Mouse (Mus musculus) liver, adult 2 months (tissue): ENCODE data around the gene Orm3.

ENCODE experiments used
- CTCF ChIP-seq: fragments of 200-500 bp; IDR thresholded peaks from 2 replicates; pipeline ENCODE4 v1.5.1; 2011; ENCODE audit warnings: low read depth, low read length, control low read depth
- POLR2A ChIP-seq: fragments of 200-500 bp; IDR thresholded peaks from 2 replicates; pipeline ENCODE4 v1.6.1; 2011; ENCODE audit warnings: low read length, control low read depth; ENCODE audit not compliant: insufficient read depth; ENCODE audit errors: extremely low read depth

GRCm38 (mm10) chr4:63371890-63372289, 15.9 kb downstream of the Orm3 start:
- TF ChIP-seq POLR2A (no peak), CTCF (peak; percentile 67)
